Mouse (Mus musculus): ENCODE results near the gene Zfp553. TPM values are rescaled to one million over a fixed set of nuclear protein-coding genes. Genes with fewer than 3 reads are reported as not detected.

Gene Zfp553
- total and polyA plus RNA-seq, 3 experiments, result 9.8 to 17.4 (median 15.0) TPM

- dilution Hi-C loops (cut with MboI; ENCODE audit: extremely low pct_ligation_motif_present, extremely low pct_unique_long_range_greater_than_20kb, low sequenced_read_pairs), result no loop called here
- in situ Hi-C loops (cut with MboI; ENCODE audit: low pct_ligation_motif_present, low pct_unique_long_range_greater_than_20kb, low sequenced_read_pairs), result no loop called here
- Histone ChIP-seq H3K27me3 (replicated peaks) (no peaks in the 10 kb centered on the region), H3K4me3 (replicated peaks in 1 of 3; ENCODE audit: low read depth in 2 of 3, low read length in 2 of 3, poor library complexity in 1 of 3) (no peak overlapping the region), H3K4me1 (ENCODE audit: control insufficient read depth in 1 of 2, insufficient read depth in 2 of 2) (peaks cover under 1 to 39% of the 10 kb centered on the region in 2 experiments; a peak in 3 of 4 replicates), H3K9me3 (replicated peaks; ENCODE audit: low read length) (peaks cover 4% of the 10 kb centered on the region), H3K27ac (ENCODE audit: insufficient read depth, low read depth) (no peak overlapping the region), H3K36me3 (replicated peaks in 1 of 2; ENCODE audit: control insufficient read depth in 1 of 2, insufficient read depth in 1 of 2, low read length in 1 of 2) (peaks cover 0 to 14% of the 10 kb centered on the region in 2 experiments), H3K4me2 (ENCODE audit: insufficient read depth, low read depth, poor library complexity, severe bottlenecking) (no peak overlapping the region), H3K9ac (ENCODE audit: insufficient read depth, low read depth) (no peak overlapping the region), H3K79me2 (replicated peaks; ENCODE audit: control insufficient read depth, extremely low read depth, insufficient read depth, poor library complexity, severe bottlenecking) (no peaks in the 10 kb centered on the region)
- no peak for TF ChIP-seq MXI1 (IDR thresholded peaks at IDR 0.05; ENCODE audit: low read depth, low read length)
- no peak for TF ChIP-seq POLR2AphosphoS2 (IDR thresholded peaks at IDR 0.05; ENCODE audit: low read depth, low read length)
- TF ChIP-seq ZC3H11A (IDR thresholded peaks at IDR 0.05; ENCODE audit: low read depth, low read length), result no peak
- no peak for TF ChIP-seq PAX5 (IDR thresholded peaks at IDR 0.05; ENCODE audit: low read length)
- TF ChIP-seq KAT2A (IDR thresholded peaks at IDR 0.05; ENCODE audit: insufficient replicate concordance, low read length), result no peak
- no peak for TF ChIP-seq USF2 (conservative IDR thresholded peaks at IDR 0.05; ENCODE audit: low read depth, low read length)
- TF ChIP-seq NRF1 (IDR thresholded peaks at IDR 0.05; ENCODE audit: low read depth, low read length), result no peak
- TF ChIP-seq MAFK (IDR thresholded peaks at IDR 0.05; ENCODE audit: insufficient replicate concordance, low read length), result no peak
- no peak for TF ChIP-seq SMC3 (IDR thresholded peaks at IDR 0.05; ENCODE audit: low read depth, low read length)
- TF ChIP-seq GABPA (IDR thresholded peaks at IDR 0.05; ENCODE audit: insufficient replicate concordance, low read depth, low read length), result no peak
- TF ChIP-seq CTCF (conservative IDR thresholded peaks at IDR 0.05 in 1 of 2, IDR thresholded peaks at IDR 0.05 in 1 of 2; ENCODE audit: low read depth in 2 of 2, low read length in 2 of 2), result no peak
- TF ChIP-seq HCFC1 (IDR thresholded peaks at IDR 0.05; ENCODE audit: low read depth, low read length), result no peak
- no peak for TF ChIP-seq JUND (conservative IDR thresholded peaks at IDR 0.05; ENCODE audit: low read depth, low read length)
- TF ChIP-seq SIN3A (IDR thresholded peaks at IDR 0.05; ENCODE audit: low read length), result no peak
- no peak for TF ChIP-seq USF1 (IDR thresholded peaks at IDR 0.05; ENCODE audit: low read depth, low read length)
- no peak for TF ChIP-seq EP300 (IDR thresholded peaks at IDR 0.05; ENCODE audit: low read length)
- TF ChIP-seq CHD2 (IDR thresholded peaks at IDR 0.05; ENCODE audit: low read length), result no peak
- DNase-seq (ENCODE audit: extremely low read depth), result no peak
These were observed 7.5 kb upstream of the Zfp553 start for GRCm38 (mm10) chr7:127225147-127225995.

GRCm38 (mm10) chr7:127228615-127229303 lies 4.1 kb upstream of the Zfp553 start:
- peaks cover 3 to 25% of the 10 kb centered on the region in 2 experiments for H3K36me3 ChIP-seq (replicated peaks in 1 of 2; ENCODE audit: control insufficient read depth in 1 of 2, insufficient read depth in 1 of 2, low read length in 1 of 2)
- no peak overlapping the region for H3K9ac ChIP-seq (ENCODE audit: insufficient read depth, low read depth)
- dilution Hi-C loops (cut with MboI; ENCODE audit: extremely low pct_ligation_motif_present, extremely low pct_unique_long_range_greater_than_20kb, low sequenced_read_pairs), result no loop called here
- H3K9me3 ChIP-seq (replicated peaks; ENCODE audit: low read length), result no peaks in the 10 kb centered on the region
- H3K4me1 ChIP-seq (ENCODE audit: control insufficient read depth in 1 of 2, insufficient read depth in 2 of 2), result peaks cover 4 to 43% of the 10 kb centered on the region in 2 experiments; a peak in 3 of 4 replicates
- H3K27ac ChIP-seq (ENCODE audit: insufficient read depth, low read depth), result no peak overlapping the region
- in situ Hi-C loops (cut with MboI; ENCODE audit: low pct_ligation_motif_present, low pct_unique_long_range_greater_than_20kb, low sequenced_read_pairs), result no loop called here
- no peak overlapping the region for H3K4me2 ChIP-seq (ENCODE audit: insufficient read depth, low read depth, poor library complexity, severe bottlenecking)
- peak; percentile 89 for DNase-seq (ENCODE audit: extremely low read depth)
- H3K79me2 ChIP-seq (replicated peaks; ENCODE audit: control insufficient read depth, extremely low read depth, insufficient read depth, poor library complexity, severe bottlenecking), result peaks cover 19% of the 10 kb centered on the region
- H3K4me3 ChIP-seq (replicated peaks in 1 of 3; ENCODE audit: low read depth in 2 of 3, low read length in 2 of 3, poor library complexity in 1 of 3), result no peak overlapping the region
- no peaks in the 10 kb centered on the region for H3K27me3 ChIP-seq (replicated peaks)
- TF ChIP-seq RCOR1 (conservative IDR thresholded peaks at IDR 0.05; ENCODE audit: low read depth, low read length) (no peak), SMC3 (IDR thresholded peaks at IDR 0.05; ENCODE audit: low read depth, low read length) (peak; percentile 73), NELFE (IDR thresholded peaks at IDR 0.05; ENCODE audit: low read depth, low read length) (no peak; the same call in 1 of the 2 replicates), POLR2AphosphoS2 (IDR thresholded peaks at IDR 0.05; ENCODE audit: low read depth, low read length) (no peak; the same call in 1 of the 2 replicates), CHD1 (IDR thresholded peaks at IDR 0.05; ENCODE audit: low read depth, low read length) (no peak), NRF1 (IDR thresholded peaks at IDR 0.05; ENCODE audit: low read depth, low read length) (no peak), ZC3H11A (IDR thresholded peaks at IDR 0.05; ENCODE audit: low read depth, low read length) (peak; percentile 13; the same call in 1 of the 2 replicates), MYC (IDR thresholded peaks at IDR 0.05; ENCODE audit: low read depth, low read length) (peak; percentile 96), UBTF (IDR thresholded peaks at IDR 0.05; ENCODE audit: low read depth, low read length) (no peak), E2F4 (IDR thresholded peaks at IDR 0.05; ENCODE audit: insufficient replicate concordance, low read depth, low read length) (no peak), JUND (conservative IDR thresholded peaks at IDR 0.05; ENCODE audit: low read depth, low read length) (peak; percentile 27; the same call in 1 of the 2 replicates), CTCF (conservative IDR thresholded peaks at IDR 0.05 in 1 of 2, IDR thresholded peaks at IDR 0.05 in 1 of 2; ENCODE audit: low read depth in 2 of 2, low read length in 2 of 2) (peak; percentile 74 to 83), MEF2A (IDR thresholded peaks at IDR 0.05; ENCODE audit: borderline replicate concordance, low read depth, low read length) (peak; percentile 52; the same call in 1 of the 2 replicates), USF1 (IDR thresholded peaks at IDR 0.05; ENCODE audit: low read depth, low read length) (peak; percentile 33), CHD2 (IDR thresholded peaks at IDR 0.05; ENCODE audit: low read length) (no peak), MAX (IDR thresholded peaks at IDR 0.05; ENCODE audit: low read length) (peak; percentile 82), IRF4 (IDR thresholded peaks at IDR 0.05; ENCODE audit: low read depth, low read length) (0 out of 2 replicates have a peak, but pooled peaks have one; percentile 8), POLR2A (IDR thresholded peaks at IDR 0.05; ENCODE audit: low read depth, low read length) (peak; percentile 30; the same call in 1 of the 2 replicates), RAD21 (IDR thresholded peaks at IDR 0.05; ENCODE audit: low read depth, low read length) (peak; percentile 83), GABPA (IDR thresholded peaks at IDR 0.05; ENCODE audit: insufficient replicate concordance, low read depth, low read length) (no peak)
